Mouse (Mus musculus): Measurements from ENCODE around the gene Sparcl1. TPM values are rescaled to one million over a fixed set of nuclear protein-coding genes. Genes with fewer than 3 reads are reported as not detected.

Gene Sparcl1
- polyA plus RNA-seq, 1 experiment: 1,724 TPM

DNA sequence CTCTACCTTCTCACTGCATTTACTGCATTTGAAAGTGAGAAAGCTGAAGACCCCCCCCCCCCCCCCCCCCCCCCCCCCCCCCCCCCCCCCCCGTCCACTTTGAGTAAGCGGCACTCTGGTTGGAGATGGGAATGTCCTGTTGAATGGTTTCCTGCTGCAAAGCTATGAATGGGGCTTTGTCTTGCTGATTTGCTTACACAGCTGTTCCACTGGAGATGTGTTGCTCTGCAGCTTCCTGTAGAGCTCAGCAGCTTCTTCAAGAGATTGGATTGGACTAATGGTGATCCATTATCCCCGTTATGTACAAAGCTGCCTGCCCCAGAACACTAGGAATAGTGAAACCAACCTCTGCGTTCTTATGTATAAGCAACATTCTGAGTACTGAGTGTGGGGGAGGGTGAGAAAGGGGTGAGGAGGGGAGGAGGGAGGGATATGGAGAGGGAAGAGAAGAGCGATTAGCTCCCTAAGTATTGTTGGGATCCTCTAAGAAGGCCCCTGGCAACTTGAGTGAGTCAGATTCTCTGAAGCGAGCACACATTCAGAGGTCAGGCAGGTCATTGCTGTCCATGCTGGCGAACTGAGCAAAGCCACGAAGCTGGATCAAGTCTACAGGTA is 41.2 kb downstream of the Sparcl1 start:
- 30% methylated on average over 7 of the region's 8 CpGs for WGBS
- H3K27me3 ChIP-seq (ENCODE audit: control insufficient read depth, insufficient read depth, low read length): no peaks in the 10 kb centered on the region
- no peak for DNase-seq
- H3K4me1 ChIP-seq (ENCODE audit: control insufficient read depth, insufficient read depth, low read length): no peaks in the 10 kb centered on the region
- H3K27ac ChIP-seq (ENCODE audit: insufficient read depth, low read length): no peak overlapping the region
- H3K4me3 ChIP-seq (replicated peaks; ENCODE audit: insufficient read depth, low read depth, low read length): no peak overlapping the region
- TF ChIP-seq POLR2A (IDR thresholded peaks at IDR 0.05; ENCODE audit: borderline replicate concordance, insufficient read depth, low read length): no peak
- no peak for TF ChIP-seq CTCF (IDR thresholded peaks at IDR 0.05; ENCODE audit: borderline replicate concordance, insufficient read depth, low read depth, low read length)

DNA sequence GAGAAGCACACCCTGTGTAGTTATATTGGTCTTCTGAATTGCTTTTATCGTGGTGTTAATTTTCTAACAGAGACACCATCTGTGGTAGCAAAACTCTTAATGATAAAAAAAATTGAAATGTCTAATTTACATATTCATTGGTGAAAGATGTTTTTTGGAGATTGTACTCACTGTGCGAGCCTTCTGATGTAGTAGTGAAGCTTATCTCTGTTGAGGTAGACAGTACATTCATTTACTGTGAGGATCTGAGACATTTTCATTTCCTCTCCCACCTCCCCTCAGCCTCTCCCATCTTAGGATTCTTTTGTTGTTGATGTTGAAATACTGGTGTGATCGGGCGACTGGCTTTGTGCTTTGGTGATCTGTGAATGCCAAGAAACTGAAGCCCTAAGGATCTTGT is 42.5 kb downstream of the Sparcl1 start:
- 73% methylated on average over 4 of the region's 4 CpGs for WGBS
- Histone ChIP-seq H3K4me3 (replicated peaks; ENCODE audit: insufficient read depth, low read depth, low read length) (no peak overlapping the region), H3K4me1 (ENCODE audit: control insufficient read depth, insufficient read depth, low read length) (no peaks in the 10 kb centered on the region), H3K27ac (ENCODE audit: insufficient read depth, low read length) (no peak overlapping the region), H3K27me3 (ENCODE audit: control insufficient read depth, insufficient read depth, low read length) (no peaks in the 10 kb centered on the region)
- DNase-seq: no peak
- TF ChIP-seq POLR2A (IDR thresholded peaks at IDR 0.05; ENCODE audit: borderline replicate concordance, insufficient read depth, low read length) (no peak), CTCF (IDR thresholded peaks at IDR 0.05; ENCODE audit: borderline replicate concordance, insufficient read depth, low read depth, low read length) (no peak)

DNA sequence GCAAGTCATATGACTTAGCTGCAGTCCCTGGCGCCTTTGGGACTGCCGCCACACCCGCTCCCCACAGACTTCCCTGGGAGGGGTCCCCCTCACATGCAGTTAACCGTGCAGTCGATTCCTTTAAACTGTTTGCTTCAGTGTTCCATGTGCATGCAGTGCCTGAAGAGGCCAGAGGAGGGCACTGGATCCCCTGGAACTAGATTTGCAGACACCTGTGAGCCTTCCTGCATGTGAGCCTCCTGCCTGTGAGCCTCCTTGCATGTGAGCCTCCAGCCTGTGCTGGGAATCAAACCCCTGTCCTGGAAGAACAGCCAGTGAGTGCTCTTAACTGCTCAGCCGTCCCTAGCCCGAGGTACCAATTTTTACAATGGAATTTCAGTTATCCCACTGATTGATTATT is 44.8 kb downstream of the Sparcl1 start:
- 85% methylated on average over 7 of the region's 7 CpGs for WGBS
- DNase-seq: no peak

DNA sequence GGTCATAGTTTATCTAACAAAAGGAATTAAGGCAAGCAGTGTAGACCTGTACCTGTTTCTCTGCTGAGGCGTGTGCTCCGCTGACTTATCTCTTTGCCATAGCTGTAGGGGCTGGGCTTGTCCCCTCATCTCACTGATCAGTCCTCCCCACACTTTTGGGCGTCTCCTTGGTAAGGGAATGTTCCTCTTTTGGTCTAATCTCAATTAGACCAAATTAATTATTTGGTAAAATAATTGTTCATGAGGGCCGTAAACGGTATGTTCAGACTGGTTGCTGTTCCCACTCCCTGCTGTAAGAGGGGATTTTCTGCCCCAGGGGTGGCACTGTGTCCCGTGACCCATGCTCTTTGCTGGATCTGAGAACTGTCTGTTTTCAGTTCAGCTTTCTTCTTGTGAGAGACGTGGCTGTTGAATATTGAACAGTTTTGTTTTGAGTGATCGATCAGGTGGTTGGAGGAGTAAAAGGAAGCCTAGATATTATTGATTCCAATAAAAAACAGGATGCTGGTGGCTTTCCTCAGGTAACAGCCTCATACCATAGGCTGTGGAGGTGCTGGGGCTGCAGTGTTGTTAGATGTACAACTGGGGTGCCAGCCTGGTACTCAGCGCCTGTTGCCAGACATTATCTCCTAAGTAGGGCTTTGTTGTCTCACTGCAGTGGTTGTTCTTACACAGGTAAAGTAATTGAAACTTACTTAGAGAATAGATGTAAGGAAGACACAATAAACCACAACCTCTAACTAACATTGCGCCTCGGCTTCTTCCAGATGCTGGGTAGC is 50.6 kb downstream of the Sparcl1 start:
- TF ChIP-seq CTCF (IDR thresholded peaks at IDR 0.05; ENCODE audit: borderline replicate concordance, insufficient read depth, low read depth, low read length): no peak
- Histone ChIP-seq H3K4me3 (replicated peaks; ENCODE audit: insufficient read depth, low read depth, low read length) (no peak overlapping the region), H3K4me1 (ENCODE audit: control insufficient read depth, insufficient read depth, low read length) (no peaks in the 10 kb centered on the region), H3K27me3 (ENCODE audit: control insufficient read depth, insufficient read depth, low read length) (no peaks in the 10 kb centered on the region), H3K27ac (ENCODE audit: insufficient read depth, low read length) (no peak overlapping the region; the same call in 1 of the 2 replicates)
- DNase-seq: no peak
- 89% methylated on average over 11 of the region's 11 CpGs for WGBS

More for the DNA sequence above, 44.8 kb downstream of the Sparcl1 start:
- no peak for TF ChIP-seq POLR2A (IDR thresholded peaks at IDR 0.05; ENCODE audit: borderline replicate concordance, insufficient read depth, low read length)
- TF ChIP-seq CTCF (IDR thresholded peaks at IDR 0.05; ENCODE audit: borderline replicate concordance, insufficient read depth, low read depth, low read length): peak; percentile 63
- H3K27me3 ChIP-seq (ENCODE audit: control insufficient read depth, insufficient read depth, low read length): no peaks in the 10 kb centered on the region
- no peaks in the 10 kb centered on the region for H3K4me1 ChIP-seq (ENCODE audit: control insufficient read depth, insufficient read depth, low read length)
- H3K27ac ChIP-seq (ENCODE audit: insufficient read depth, low read length): no peak overlapping the region
- no peak overlapping the region for H3K4me3 ChIP-seq (replicated peaks; ENCODE audit: insufficient read depth, low read depth, low read length)

DNA sequence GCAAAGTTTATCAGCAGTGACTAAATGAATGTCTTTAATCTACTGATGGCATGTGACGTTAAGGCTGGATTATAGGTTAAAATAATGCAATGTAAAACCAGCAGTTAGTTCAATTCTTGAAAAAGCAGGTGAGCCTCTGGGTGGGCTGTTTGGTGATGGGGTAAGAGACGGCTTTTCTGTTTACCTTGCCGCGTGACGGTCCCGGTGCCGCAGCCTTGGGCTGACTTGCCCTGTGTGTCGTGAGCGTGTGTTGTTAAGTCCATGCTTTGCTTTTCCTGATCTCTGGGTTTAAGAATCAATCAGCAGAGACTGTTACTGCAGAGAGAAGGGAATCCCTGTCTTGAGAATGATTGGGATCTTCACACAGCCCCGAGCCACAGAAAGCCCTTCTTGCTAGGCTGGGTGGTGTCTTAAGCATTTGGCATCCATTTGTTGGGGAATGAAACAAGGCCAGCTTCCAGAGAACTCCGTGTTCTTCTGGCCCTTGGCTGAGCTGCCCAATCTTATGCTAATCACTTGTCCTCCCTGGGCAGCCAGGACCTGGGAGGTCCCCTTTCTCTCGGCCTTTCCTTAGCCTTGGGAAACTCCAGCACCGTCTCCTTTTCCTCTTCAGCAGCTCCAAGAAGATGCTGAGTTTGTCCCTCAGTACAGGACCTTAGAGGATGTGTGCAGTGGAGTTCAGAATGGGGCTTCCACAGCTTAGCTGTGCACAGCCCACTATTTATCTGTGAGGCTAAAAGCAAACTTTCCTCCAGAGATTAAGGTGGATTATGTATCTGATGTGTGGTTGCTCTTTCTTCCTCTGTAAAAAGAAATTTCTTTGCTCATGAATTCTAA is 51.4 kb downstream of the Sparcl1 start:
- peak in 1 of 2 experiments; percentile 33 for DNase-seq
- WGBS: 74% methylated on average over 13 of the region's 13 CpGs
- H3K27me3 ChIP-seq (ENCODE audit: control insufficient read depth, insufficient read depth, low read length): no peaks in the 10 kb centered on the region
- H3K4me3 ChIP-seq (replicated peaks; ENCODE audit: insufficient read depth, low read depth, low read length): no peak overlapping the region
- no peaks in the 10 kb centered on the region for H3K4me1 ChIP-seq (ENCODE audit: control insufficient read depth, insufficient read depth, low read length)
- H3K27ac ChIP-seq (ENCODE audit: insufficient read depth, low read length): no peak overlapping the region
- TF ChIP-seq POLR2A (IDR thresholded peaks at IDR 0.05; ENCODE audit: borderline replicate concordance, insufficient read depth, low read length) (no peak), CTCF (IDR thresholded peaks at IDR 0.05; ENCODE audit: borderline replicate concordance, insufficient read depth, low read depth, low read length) (no peak)

DNA sequence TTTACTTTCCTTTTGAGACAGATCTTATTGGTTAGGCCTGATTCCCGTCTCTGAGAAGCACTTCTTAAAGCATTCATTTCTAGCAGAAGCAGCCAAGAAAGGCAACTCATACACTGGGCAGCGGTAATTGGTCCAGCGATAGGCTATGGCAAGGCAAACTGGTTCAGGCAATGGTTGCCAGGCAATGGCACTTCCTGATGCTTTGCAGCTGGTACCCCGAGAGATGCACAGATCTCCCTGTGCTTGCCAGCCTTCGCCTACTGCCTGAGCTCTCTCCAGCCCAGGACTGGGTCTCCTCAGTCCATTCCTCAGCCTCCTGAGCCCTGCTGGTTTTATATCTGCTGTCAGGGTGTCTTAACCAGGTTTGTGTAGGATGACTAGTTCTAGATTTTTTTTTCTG is 53.1 kb downstream of the Sparcl1 start:
- no peaks in the 10 kb centered on the region for H3K27me3 ChIP-seq (ENCODE audit: control insufficient read depth, insufficient read depth, low read length)
- no peak overlapping the region for H3K4me3 ChIP-seq (replicated peaks; ENCODE audit: insufficient read depth, low read depth, low read length)
- H3K4me1 ChIP-seq (ENCODE audit: control insufficient read depth, insufficient read depth, low read length): no peaks in the 10 kb centered on the region
- 38% methylated on average over 5 of the region's 5 CpGs for WGBS
- TF ChIP-seq POLR2A (IDR thresholded peaks at IDR 0.05; ENCODE audit: borderline replicate concordance, insufficient read depth, low read length) (no peak), CTCF (IDR thresholded peaks at IDR 0.05; ENCODE audit: borderline replicate concordance, insufficient read depth, low read depth, low read length) (no peak)
- DNase-seq: no peak
- H3K27ac ChIP-seq (ENCODE audit: insufficient read depth, low read length): no peak overlapping the region

DNA sequence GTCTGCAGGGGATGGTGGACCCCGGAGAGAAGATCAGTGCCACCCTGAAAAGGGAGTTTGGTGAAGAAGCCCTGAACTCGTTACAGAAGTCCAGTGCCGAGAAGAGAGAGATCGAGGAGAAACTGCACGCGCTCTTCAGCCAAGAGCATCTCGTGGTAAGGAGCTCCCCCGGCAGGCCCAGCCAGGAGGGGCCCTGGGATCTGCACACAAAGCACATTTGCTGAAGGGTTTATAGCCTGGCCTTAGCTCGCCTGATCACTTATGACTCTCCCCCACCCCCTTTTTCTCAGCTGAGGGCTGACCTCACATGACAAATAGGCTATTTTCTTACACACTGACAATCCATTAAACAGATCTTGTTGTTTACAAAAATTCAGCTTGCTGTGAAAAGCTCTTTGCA is 53.9 kb downstream of the Sparcl1 start:
- WGBS: 76% methylated on average over 9 of the region's 9 CpGs
- no peaks in the 10 kb centered on the region for H3K4me1 ChIP-seq (ENCODE audit: control insufficient read depth, insufficient read depth, low read length)
- no peak overlapping the region for H3K27ac ChIP-seq (ENCODE audit: insufficient read depth, low read length)
- TF ChIP-seq POLR2A (IDR thresholded peaks at IDR 0.05; ENCODE audit: borderline replicate concordance, insufficient read depth, low read length) (no peak), CTCF (IDR thresholded peaks at IDR 0.05; ENCODE audit: borderline replicate concordance, insufficient read depth, low read depth, low read length) (no peak)
- H3K27me3 ChIP-seq (ENCODE audit: control insufficient read depth, insufficient read depth, low read length): no peaks in the 10 kb centered on the region
- no peak for DNase-seq
- H3K4me3 ChIP-seq (replicated peaks; ENCODE audit: insufficient read depth, low read depth, low read length): no peak overlapping the region

Measured in cerebellum, adult 2 months (tissue).